Mouse (Mus musculus): ENCODE results near the gene Ak2.

- TF ChIP-seq CTCF (IDR thresholded peaks at IDR 0.05; ENCODE audit: low read depth) (no peak), EP300 (IDR thresholded peaks at IDR 0.05; ENCODE audit: low read depth) (no peak)
Observed at GRCm38 (mm10) chr4:128993675-128994074, 1.9 kb downstream of the Ak2 start.
